Mouse (Mus musculus): ENCODE measurements around the gene Tmc8.

DNA sequence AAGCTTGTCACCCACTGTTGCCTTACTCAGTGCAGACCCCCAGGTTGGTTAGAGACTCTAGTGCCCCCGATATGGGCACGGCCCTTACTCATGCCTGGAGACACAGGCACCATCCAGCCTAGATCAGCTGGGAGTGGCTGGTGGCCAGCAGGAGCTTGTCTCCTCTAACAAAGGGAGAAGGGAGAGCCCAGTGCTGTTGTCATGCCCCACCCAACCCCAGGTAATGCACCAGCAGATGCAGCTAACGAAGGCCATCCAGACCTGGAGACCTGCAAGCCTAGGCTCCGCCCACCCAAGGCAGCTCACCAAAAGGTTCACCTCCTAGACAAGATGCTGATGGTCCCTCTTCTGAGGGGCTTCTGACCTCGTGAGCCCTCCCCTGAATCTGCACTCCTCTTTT, 16.5 kb upstream of the Tmc8 start:
- TF ChIP-seq CTCF (IDR thresholded peaks at IDR 0.05; ENCODE audit: low read depth, low read length) (no peak), EP300 (IDR thresholded peaks at IDR 0.05; ENCODE audit: insufficient read depth, low read depth, low read length) (no peak)

Data from ES-Bruce4 (cell line).